Mouse (Mus musculus) gastrocnemius, postnatal 36 days (tissue): ENCODE measurements around the gene Kcnk10. TPM values are rescaled to one million over a fixed set of nuclear protein-coding genes. Genes with fewer than 3 reads are reported as not detected.

ENCODE experiments used
- DNase-seq, 2 experiments: peaks; one replicate each; pipeline ENCODE4 v3.0.0; 2022
- intact Hi-C: fragments of 180-260 bp; cut with DNase I; formaldehyde crosslinking; loops from one replicate; pipeline ENCODE4 v1.15.1; 2025
- total RNA-seq, 2 experiments: library from RNA; stranded (reverse); gene quantifications; 2 replicates each; pipeline ENCODE4 v1.2.3; 2021

Gene Kcnk10
- total RNA-seq, 2 experiments from 2014 or later: not detected

- intact Hi-C loops: no loop called here
Measured at GRCm38 (mm10) chr12:98443754-98444153, 134.4 kb downstream of the Kcnk10 start.

GRCm38 (mm10) chr12:98438080-98438479 lies 140.0 kb downstream of the Kcnk10 start:
- no peak for DNase-seq
- intact Hi-C loops: no loop called here

More at GRCm38 (mm10) chr12:98443754-98444153, 134.4 kb downstream of the Kcnk10 start:
- no peak for DNase-seq

GRCm38 (mm10) chr12:98430683-98431082 lies 147.4 kb downstream of the Kcnk10 start:
- intact Hi-C loops: no loop called here
- no peak for DNase-seq

GRCm38 (mm10) chr12:98421340-98421739 lies 156.8 kb downstream of the Kcnk10 start:
- no peak for DNase-seq
- intact Hi-C loops: no loop called here

GRCm38 (mm10) chr12:98419849-98420248 lies 158.3 kb downstream of the Kcnk10 start:
- intact Hi-C loops: no loop called here
- no peak for DNase-seq

- no peak for DNase-seq
- intact Hi-C loops: no loop called here
Measured at GRCm38 (mm10) chr12:98409580-98409979, 168.5 kb downstream of the Kcnk10 start.

- DNase-seq: no peak
- intact Hi-C loops: no loop called here
Measured at GRCm38 (mm10) chr12:98406598-98406997, 171.5 kb downstream of the Kcnk10 start.

GRCm38 (mm10) chr12:98406076-98406475 lies 172.0 kb downstream of the Kcnk10 start:
- no peak for DNase-seq
- intact Hi-C loops: no loop called here

- no peak for DNase-seq
- intact Hi-C loops: no loop called here
Measured at GRCm38 (mm10) chr12:98396586-98396985, 181.5 kb downstream of the Kcnk10 start.

GRCm38 (mm10) chr12:98394115-98394514 lies 184.0 kb downstream of the Kcnk10 start:
- intact Hi-C loops: no loop called here
- no peak for DNase-seq

GRCm38 (mm10) chr12:98391347-98391746 lies 186.8 kb downstream of the Kcnk10 start:
- DNase-seq: no peak
- intact Hi-C loops: no loop called here

- intact Hi-C loops: no loop called here
- DNase-seq: no peak
Measured at GRCm38 (mm10) chr12:98389618-98390017, 188.5 kb downstream of the Kcnk10 start.

Other genes starting within 250 kb of the Kcnk10 start
- 1 to 10 TPM; 2.3 to 4.1 TPM for gene Spata7, start 49.8 kb upstream of the Kcnk10 start, total RNA-seq
- gene Ptpn21, start 159.1 kb upstream of the Kcnk10 start, total RNA-seq: 10 to 100 TPM; 25.1 to 25.9 TPM
- 10 to 100 TPM; 41.3 to 42.5 TPM for gene Zc3h14, start 168.7 kb upstream of the Kcnk10 start, total RNA-seq